Mouse (Mus musculus) right cerebral cortex, postnatal 25 days (tissue): ENCODE data around the gene Dst.
A peak's percentile ranks its signal among the peaks of the same experiment; 100 is the strongest.

Experiments used
- DNase-seq: peaks from one replicate; pipeline ENCODE4 v3.0.0; 2022

The Dst gene

DNA sequence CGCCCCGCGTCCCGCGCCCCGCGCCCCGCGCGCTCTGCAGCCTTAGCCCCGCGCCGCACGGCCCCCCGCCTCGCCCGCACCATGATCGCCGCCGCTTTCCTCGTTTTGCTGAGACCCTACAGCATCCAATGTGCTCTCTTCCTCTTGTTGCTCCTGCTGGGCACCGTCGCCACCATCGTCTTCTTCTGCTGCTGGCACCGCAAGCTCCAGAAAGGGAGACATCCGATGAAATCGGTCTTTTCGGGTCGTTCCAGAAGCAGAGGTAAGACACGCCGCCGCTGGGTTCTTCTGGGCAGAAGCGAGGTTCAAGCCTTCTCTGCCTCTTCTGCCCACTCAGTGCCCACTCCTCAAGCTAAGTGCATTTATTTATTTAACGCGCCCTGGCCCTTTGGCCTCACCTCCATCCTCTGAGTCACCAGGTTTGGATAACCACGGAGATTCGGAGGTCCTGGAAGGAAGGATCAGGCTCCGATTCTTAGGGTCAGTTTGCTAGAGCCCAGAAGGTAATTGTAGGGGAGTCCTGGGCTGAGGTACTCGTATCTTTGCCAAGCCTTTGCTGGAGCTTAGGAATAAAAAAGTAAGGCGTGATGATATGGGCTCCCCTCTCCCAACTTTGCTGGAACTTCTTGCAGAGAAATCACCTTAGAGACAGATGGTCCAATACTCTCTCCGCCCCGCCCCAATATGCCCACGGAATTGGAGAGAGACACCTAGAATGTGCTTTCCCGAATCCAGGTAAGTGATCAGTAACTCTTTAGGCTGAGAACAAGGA, at the start of gene Dst:
Dst (plus strand) TSS at position 35 of the 772 bp plus-strand sequence.
- DNase-seq: no peak

DNA sequence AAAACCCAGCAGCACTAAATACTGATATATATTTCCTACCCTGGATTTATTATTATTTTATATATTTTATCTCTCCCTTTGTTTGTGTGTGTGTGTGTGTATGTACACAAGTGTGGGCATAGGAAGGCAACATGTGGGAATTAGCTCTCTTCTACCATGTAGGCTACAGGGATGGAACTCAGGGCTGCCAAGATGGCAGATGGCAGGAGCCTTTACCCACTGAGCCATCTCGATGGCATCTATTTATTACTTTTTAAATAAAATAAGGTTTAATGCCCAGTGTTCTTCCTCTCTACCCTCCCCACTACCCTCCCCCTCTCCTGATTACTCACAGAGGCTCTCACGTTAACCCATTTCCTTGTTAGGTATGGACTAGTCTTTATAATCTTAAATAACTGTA, 39.0 kb upstream of the Dst start:
- DNase-seq: no peak

DNA sequence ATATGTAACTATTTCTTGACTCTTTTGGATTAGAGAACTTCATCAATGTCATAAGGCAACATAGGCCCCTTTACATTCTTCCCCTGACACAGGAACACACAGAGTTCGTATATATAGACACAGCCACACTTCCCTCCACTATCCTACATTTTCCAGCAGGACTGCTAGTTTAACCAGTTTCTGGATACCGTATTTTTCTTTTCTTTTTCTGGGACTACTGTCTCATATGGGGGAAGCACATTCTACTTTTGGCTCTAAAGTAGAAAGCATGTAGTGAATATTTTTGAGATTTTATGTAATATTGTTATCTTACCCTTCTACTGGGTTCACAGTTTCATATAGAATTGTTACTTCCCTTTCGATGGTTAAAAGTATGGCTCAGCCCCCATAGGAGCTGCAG, 38.6 kb upstream of the Dst start:
- no peak for DNase-seq

DNA sequence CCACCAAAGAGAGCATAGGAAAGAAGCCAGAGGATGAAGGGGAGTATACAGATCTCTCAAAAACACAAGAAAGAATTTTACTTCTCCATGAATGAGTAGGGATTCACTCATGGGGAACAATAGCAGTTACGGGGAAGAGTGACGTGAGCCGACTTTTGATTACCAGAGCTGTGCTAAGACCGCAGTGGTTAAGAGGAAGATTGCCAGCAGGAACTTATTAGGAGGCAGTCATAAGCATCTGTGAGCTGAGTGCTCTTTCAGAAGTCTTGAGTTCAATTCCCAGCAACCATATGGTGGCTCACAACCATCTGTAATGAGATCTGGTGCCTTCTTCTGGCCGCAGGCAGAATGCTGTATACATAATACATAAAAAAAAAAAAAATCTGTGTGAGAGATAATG, 34.5 kb upstream of the Dst start:
- no peak for DNase-seq

DNA sequence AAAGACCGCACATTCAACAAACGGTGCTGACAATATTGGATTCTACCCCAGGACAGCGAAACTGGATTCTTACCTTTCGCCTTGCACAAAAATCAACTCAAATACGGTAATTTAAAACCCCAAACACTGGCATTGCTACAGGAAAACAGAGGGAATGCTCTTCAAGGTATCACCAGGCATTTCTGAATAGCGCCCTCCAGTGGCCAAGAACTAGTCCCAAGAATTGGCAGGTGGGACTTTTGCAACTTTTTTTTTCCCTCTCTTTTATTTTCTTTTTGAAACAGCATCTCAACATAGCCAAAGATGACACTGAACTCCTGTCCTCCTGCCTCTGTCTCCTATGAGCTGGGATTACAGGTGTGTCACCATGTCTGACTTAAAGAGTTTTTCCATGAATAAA, 32.3 kb upstream of the Dst start:
- DNase-seq: no peak

DNA sequence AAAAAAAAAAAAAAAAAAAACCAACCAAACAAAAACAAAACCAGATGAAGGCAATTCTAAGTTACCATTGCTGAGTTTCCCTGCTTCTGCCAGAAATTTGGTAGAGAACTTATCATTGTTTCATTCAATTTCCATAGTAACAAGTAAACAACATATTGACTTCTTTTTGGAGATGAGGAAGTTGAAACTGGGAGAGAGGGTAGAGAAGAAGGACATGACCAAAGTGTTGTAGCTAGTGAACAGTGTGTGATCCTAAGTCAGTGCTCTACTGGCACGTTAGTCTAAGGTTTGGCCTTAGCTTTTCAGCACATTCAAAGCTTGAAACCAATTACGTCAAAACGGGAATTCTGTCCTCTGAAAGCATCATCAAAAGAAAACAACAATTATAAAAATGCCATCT, 31.6 kb upstream of the Dst start:
- DNase-seq: no peak

DNA sequence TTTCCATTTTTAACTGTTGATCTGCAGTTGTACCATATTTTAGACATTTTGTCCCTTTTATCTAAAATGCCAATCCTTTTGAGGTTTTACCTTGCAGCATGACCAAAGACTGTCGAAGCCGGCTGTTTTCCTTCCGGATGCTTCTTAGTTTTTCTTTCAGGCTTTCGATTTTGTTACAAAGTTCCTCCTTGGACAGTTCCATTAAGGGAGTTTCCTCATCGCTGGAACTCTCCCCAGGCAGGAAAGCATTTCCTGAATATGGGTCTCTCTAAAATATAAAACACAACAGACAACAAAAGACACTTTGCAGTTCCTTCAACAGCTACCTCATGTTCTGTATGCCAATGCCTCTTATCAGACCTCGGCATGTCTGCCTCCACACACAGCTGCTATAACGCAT, 29.9 kb upstream of the Dst start:
- no peak for DNase-seq

DNA sequence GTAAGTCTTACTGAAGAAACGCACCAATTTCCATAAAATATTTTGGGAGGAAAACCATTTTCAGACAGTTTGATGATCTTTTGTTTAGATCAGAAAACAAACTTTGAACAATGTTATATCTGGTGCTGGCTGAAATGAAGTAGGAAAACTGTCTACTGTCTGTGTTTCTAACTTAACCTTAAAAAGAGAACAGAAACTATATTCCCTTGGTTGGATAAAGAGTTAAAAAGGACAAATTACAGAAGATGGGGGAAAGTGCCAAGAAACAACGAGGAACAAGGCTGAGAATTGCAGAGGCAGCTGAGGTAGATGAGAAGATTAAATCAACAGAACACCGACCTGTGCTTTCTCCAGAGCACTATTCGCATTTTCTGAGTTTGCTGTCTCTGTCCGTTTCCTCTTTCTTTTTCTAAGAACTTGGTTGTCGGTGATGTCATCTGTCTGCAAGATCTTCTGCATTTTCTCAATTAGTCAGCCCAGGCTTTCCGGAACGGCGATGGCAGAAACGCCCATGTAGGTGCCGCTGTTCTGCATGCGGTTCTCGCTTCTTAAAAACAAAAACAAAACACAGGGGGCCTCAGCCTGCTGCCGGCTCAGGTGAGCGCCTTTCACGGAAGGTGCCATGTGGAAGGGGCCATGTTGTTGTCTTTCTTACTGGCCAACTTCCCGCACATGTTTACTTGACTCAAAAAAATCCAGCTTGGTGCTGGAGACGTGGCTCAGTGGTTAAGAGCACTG, 24.8 kb upstream of the Dst start:
- peak; percentile 45 for DNase-seq

DNA sequence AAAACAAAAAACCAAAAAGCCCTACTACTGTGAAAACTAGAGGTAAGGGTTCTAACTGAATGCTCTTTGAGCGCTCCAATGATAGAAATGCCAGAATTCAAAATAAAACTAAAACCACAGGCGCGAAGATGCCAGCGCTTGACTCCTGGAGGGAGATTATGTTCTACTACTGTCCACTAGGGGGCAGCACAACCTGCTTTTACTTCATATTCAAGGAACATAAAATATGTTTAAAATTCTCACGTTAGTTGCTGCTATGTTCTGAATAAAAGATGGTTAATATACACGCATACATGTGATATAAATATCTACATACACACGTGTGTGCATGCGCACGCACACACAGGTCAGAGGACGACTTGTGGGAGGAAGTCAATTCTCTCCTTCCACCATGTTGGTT, 15.2 kb upstream of the Dst start:
- DNase-seq: no peak

DNA sequence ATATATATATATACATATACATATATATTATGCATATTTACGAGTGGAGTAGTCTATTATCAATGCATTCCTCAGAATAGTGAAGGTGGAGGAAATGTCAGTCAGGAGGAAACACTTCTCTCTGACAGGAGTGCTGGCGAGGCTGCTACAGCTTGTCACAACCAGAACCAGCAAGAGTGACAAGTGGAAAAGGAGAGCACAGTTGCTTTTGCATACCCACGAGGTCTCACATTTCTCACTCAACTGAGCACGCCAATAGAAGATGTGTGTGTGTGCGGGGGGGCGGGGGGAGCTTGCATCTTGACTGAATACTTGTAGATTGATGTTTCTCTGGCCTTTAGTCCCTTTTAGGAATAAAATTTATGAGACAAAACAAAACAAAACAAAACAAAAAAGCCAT, 11.9 kb upstream of the Dst start:
- no peak for DNase-seq

DNA sequence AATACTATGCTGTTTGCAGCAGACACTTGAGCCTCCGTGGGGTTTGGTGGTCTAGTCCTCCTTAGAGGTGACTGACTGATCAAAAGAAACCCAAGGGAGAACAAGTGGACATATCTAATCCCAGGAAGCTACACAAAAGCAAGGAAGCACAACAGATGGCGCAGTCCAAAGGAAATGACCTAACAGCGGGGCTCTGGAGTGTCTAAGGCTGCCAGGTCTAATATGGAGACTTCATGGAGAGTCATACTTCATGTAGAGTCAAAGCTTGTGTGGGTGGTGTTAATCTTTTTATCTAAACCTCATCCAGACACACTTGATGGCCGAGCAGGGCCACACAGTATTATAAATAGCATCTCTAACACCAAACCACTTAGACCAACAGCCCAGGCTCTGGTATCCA, 11.4 kb upstream of the Dst start:
- DNase-seq: no peak

DNA sequence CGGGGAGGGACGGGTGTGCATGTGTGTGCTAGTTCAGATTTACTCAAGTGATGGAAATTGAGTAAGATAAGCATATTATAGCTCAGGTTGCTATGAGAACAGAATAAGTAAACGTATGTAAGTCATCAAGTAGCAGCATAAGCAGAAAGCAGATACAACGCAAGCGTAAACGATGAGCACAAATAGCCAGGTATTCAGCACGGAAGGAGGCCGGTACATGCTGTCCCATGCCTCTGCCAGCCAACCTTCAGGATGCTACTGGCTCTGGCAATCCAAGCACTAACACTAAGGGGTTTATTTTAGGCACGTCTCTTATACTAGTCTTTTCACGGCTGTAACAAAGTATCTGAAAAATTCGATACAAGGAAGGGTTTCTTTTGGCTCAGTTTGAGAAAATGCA, 10.6 kb upstream of the Dst start:
- DNase-seq: no peak

DNA sequence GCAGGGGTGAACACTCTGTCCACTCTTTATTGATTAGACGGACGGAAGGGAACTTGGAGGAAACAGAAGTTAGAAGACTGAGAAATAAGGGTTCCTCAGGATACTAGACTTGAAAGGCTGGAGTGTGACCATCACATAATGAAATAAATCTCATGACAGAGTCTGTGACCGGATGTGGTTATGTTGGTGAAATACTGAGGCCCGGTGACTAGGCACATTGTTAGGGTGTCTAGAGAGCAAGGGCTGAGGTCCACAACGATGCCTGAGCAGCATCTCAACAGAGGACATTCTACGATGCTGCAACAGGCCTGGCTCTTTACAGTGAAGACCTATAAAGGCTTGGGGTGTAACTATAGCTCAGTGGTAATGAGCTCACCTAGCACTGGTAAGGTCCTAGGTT, 9.7 kb upstream of the Dst start:
- DNase-seq: no peak

DNA sequence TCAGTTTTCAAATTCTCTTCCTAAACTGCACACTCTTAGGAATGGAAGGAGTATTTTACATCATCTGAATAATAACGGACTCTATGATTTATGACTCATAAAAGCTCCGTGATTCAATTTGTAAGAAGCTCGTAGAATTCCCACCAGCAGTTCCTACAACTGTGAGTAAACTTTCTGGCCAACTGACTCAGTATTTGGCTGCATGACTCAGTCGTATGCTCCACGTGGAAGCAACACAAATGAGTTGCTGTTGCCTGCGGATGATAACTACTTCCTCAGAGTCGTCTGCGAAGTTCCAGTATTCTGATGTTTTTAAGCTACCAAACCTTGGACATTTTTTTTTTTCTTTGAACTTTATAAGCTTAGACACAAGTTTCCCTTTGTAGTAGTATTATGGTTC, 7.8 kb upstream of the Dst start:
- no peak for DNase-seq

DNA sequence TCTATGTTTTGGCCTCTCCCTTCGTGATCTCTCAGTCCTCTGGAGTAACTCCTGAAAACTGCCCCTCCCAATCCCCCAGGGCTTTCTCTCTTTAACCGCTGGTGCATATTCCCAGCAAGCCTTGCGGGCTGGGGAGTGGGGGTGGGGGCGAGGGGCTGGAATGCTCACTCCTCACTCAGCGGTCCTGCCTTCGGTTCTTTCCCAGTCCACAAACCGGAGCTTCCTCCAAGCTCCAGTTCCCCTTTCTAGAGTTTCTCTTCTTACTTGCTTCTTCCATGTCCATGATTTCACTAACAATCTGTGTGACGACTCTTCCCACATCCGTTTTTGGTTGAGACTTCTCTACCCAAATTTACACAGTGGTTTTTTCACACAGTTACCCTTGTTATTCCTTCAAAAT, 4.4 kb upstream of the Dst start:
- no peak for DNase-seq

DNA sequence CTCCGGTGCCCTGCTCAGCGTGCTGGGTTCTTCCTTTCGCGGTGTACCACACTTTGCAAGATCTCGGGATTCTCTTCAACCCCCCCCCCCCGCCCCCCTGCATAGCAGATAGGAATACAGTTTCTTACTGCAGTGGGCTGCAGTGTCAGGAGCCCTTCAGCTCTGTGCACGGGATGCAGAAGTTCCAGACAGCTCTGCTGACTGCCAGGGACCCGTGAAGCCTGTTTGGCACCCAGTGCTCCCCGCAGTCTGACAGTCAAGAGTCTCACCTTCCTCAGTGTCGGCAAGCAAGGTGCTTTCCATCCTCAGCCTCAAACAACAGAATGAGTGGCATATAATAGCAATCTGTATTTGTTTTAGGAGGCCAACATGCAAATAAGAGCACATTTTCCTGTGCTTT, 1.8 kb upstream of the Dst start:
- no peak for DNase-seq

DNA sequence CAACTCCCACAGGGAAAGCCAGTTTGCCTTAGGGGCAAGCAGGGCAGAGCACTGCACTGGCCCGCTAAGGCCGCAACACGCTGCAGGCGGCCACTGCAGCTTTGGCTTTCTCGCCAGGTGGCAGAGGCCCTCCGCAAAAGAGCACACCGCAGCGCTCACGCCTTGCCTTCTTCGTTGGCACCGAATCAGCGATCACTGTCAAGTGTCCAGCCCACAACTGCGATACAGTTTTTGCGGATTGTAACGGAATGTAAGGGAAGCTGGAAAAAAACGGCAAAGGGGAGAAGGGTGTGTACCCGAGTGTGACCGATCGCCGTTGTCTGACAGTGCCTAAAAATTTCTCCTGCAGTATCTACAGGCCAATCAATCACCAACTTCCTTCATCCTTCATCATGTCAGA, 1.1 kb upstream of the Dst start:
- DNase-seq: no peak

DNA sequence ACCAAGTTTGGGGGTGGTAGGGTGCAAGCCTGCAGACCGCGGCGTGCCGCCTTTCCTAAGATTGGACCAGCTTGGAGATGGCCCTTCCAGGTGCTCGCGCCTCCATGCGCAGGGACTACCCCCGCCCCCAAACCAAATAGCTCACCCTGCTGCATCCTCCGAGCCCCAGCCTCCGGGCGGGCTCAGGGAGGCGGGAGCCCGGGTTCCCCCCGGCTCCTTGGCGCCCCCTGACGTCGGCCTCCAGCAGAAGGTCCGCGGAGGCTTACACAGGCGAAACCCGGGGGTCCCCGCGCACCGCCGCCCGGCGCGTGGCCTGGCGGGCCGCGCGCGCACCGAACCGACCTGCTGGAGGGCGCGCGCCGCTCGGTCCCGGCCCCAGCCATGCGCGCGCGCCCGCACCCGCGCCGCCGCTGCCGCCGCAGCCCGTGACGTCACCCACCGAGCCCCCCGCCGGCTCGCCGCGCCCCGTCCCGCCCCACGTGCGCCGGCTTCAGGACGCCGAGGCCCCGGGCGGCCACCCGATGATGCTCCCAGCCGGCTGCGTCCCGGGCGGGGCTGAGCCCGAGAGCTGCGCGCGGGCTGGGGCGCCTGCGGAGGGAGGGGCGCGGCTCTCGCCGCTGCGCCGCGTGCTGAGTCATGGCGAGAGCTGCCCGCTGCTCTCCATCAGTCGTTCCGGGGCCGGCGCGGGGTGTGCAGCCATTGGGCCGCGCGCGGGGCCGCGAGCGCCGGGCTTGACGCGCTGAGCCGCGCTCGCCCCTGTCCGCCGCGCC, 419 bp upstream of the Dst start, which contains the start of gene Bend6:
Bend6 (minus strand) TSS at position 396 of the 770 bp plus-strand sequence.
- DNase-seq: peak; percentile 84

DNA sequence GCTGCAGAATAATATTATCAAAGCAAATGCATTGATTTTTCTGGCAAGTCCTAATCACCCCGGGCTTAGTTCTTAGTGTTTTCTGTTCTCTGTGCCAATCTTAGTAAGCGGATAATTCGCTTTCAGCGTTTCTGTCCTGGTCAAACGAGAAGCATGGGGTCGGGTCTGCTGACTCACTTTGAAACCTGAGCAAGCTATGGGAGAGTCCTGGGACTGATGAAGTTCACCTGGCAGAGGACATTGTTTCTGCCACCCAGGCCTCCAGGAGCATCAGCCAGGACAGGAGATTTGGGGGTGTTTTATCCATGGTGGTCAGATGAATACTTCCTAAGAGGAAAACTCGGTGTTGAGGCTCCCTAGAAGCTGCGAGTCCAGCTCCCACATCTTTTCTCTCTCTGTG, 3.6 kb downstream of the Dst start:
- DNase-seq: no peak

DNA sequence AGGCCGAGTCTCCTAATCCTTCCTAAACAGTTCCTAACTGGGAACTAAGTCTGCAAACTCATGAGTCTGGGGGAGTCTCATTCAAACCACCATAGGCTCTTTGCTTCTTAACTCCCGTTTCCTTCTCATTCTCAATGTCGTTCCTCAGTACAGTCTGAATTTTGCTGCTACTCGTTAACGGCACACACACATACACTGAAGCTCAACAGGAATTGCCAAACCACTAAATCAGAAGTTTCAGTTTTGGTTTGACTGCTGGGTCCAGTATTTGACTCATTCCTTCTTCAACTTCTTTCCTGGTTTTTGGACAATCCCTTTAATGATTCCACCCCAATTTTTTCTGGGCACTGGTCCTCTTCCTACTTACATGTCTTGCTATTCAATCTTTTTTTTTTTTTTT, 8.5 kb downstream of the Dst start:
- DNase-seq: no peak

DNA sequence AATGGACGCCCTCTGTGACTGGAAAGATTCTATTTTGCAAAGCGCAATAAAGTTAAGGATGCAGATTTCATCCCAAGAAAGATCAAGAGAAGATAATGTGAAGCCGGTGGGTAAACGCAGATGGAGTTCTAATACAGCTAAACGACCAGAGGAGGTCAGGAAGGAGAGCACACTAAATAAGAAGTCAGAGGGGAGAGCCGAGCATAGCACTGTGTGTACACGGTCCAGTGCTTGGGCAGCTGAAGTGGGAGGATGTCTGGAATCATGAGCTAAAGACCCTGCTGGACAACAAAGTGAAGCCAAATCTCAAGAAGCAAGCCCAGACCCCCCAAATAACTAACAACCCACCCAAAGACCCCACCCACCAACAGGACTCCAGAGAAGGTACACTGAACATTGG, 14.9 kb downstream of the Dst start:
- no peak for DNase-seq

DNA sequence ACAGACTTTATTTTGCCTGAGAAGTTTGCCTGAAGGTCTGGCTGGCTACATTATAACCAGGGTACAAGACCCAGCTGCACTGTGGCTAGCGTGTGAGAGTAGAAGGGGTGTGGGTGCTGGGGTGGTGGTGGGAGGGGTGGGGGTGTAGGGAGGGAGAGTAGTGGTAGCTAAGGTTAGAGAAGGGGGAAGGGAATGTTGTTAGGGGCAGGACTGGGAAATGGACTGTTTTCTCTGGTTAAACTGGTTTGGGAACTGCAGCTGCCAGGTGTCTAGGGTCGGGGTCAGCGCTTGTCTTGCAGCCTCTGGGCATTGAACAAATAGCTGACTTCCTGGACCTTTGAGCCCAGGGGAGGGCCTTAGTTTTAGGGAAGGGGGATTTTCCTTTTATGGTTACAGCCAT, 17.3 kb downstream of the Dst start:
- DNase-seq: no peak

DNA sequence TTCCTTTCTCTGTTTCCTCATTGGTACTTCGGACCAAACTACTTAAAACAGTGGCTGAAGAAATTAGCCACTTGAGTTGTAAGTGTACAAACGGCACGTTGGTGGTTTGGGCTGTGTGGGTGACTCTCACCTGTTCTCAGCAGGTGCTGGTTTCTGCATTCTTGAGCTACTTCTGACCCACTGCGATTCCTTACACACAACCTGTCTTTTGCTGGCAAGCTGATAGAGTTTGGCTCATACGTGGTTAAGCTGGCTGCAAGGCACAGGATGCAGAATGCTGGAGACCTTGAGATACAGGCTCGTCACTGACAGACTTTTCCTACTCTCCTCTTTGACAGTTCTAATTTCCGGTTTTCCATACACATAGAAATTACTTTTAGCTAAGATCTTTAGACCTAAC, 19.4 kb downstream of the Dst start:
- no peak for DNase-seq

DNA sequence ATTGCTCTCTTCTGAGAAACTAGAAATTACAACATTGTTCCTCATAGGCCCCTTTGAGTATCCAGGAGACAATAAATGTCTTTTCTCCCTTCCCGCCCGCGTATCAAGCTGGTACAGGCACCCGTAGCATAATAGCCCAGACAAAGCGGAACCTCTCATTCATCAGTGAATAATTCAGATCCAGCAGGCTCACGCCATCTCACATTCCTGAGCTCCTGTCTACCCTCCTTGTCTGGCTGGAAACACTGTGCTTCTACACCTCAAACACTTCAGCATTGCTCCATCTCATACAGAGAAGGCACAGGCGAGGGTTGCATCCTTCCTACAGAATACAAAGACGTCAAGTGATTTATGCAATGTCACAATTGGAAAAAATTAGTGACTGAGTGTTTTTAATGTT, 23.8 kb downstream of the Dst start:
- DNase-seq: no peak
